Mouse (Mus musculus) heart, adult 2 months (tissue): ENCODE measurements around the gene Rbm15. TPM values are rescaled to one million over a fixed set of nuclear protein-coding genes. Genes with fewer than 3 reads are reported as not detected.
"Not testable (repeated sequence)": the region's sequence is repeated elsewhere in the genome, so short reads cannot be mapped to it uniquely, and the experiment has no call there.

Experiments used
- DNase-seq, 2 experiments: peaks; one replicate each; pipeline ENCODE4 v3.0.0; 2021
- H3K27ac ChIP-seq: fragments of 200-600 bp; 2 replicates; pipeline ENCODE4 v1.8.1; 2022
- H3K27me3 ChIP-seq: fragments of 200-500 bp; 2 replicates; pipeline ENCODE4 v1.6.1; 2012; ENCODE audit warnings: mild to moderate bottlenecking, low read length, inconsistent platforms, mixed read lengths; ENCODE audit not compliant: control insufficient read depth, insufficient read depth
- H3K36me3 ChIP-seq: fragments of 200-500 bp; 2 replicates; pipeline ENCODE4 v1.6.1; 2012; ENCODE audit warnings: low read length, inconsistent platforms; ENCODE audit not compliant: control insufficient read depth, insufficient read depth
- H3K4me1 ChIP-seq: fragments of 200-500 bp; 2 replicates; pipeline ENCODE4 v1.6.1; 2011; ENCODE audit warnings: low read length; ENCODE audit not compliant: control insufficient read depth, insufficient read depth
- H3K4me3 ChIP-seq: fragments of 200-600 bp; 2 replicates; pipeline ENCODE4 v1.8.1; 2022
- H3K79me2 ChIP-seq: fragments of 200-500 bp; replicated peaks from 2 replicates; pipeline ENCODE4 v1.6.1; 2012; ENCODE audit warnings: mild to moderate bottlenecking, inconsistent platforms, low read length, moderate library complexity, mixed read lengths; ENCODE audit not compliant: control insufficient read depth, insufficient read depth
- H3K9ac ChIP-seq: fragments of 200-500 bp; 2 replicates; pipeline ENCODE4 v1.6.1; 2012; ENCODE audit warnings: low read depth, mild to moderate bottlenecking, control low read depth, inconsistent platforms, low read length, mixed read lengths
- CTCF ChIP-seq: fragments of 200-600 bp; IDR thresholded peaks from 2 replicates; pipeline ENCODE4 v1.8.1; 2022; ENCODE audit warnings: antibody characterized with exemption, mild to moderate bottlenecking, moderate library complexity
- EP300 ChIP-seq: fragments of 200-500 bp; IDR thresholded peaks from 2 replicates; pipeline ENCODE4 v1.6.1; 2011; ENCODE audit warnings: low read depth, low read length, control low read depth; ENCODE audit not compliant: insufficient read depth
- POLR2A ChIP-seq: fragments of 200-500 bp; IDR thresholded peaks from 2 replicates; pipeline ENCODE4 v1.6.1; 2011; ENCODE audit warnings: mild to moderate bottlenecking, low read depth, low read length, control low read depth; ENCODE audit not compliant: insufficient read depth
- WGBS: fragments of 180-500 bp; shearing (Covaris S2); methylation state at CpG from one replicate; pipeline ENCODE4 v1.1.7; 2018; 5-methylcytosine and 5-hydroxymethylcytosine counted together
- intact Hi-C: fragments of 180-260 bp; cut with DNase I; formaldehyde crosslinking; loops from one replicate; pipeline ENCODE4 v1.15.1; 2025
- polyA plus RNA-seq: library from polyadenylated mRNA; depleted of rRNA; stranded (reverse); fragments of >200 nt; gene quantifications from 2 replicates; pipeline ENCODE4 v1.2.3, GENCODE M21; 2012
- total RNA-seq, 2 experiments: library from RNA; stranded (reverse); gene quantifications; 2 replicates each; pipeline ENCODE4 v1.2.3; 2021

Gene Rbm15
- total and polyA plus RNA-seq, 3 experiments: 3.6 to 24.5 (median 22.7) TPM

- no peak for DNase-seq
- TF ChIP-seq POLR2A: no peak
- no peak for TF ChIP-seq EP300
- TF ChIP-seq CTCF: no peak
- H3K36me3 ChIP-seq: peaks cover 39% of the 10 kb centered on the region
- WGBS: 95% methylated on average over 1 of the region's 1 CpGs
- H3K9ac ChIP-seq: no peak overlapping the region
- intact Hi-C loops: no loop called here
- H3K79me2 ChIP-seq: peaks cover 2% of the 10 kb centered on the region; the same call in 1 of the 2 replicates
- H3K4me1 ChIP-seq: peaks cover 12% of the 10 kb centered on the region
- H3K27ac ChIP-seq: no peak overlapping the region
- no peak overlapping the region for H3K4me3 ChIP-seq
- no peaks in the 10 kb centered on the region for H3K27me3 ChIP-seq
Observed at GRCm38 (mm10) chr3:107326442-107326841, 7.0 kb downstream of the Rbm15 start.

GRCm38 (mm10) chr3:107321776-107322175 is 11.7 kb downstream of the Rbm15 start:
- H3K9ac ChIP-seq: no peak overlapping the region
- no peak overlapping the region for H3K27ac ChIP-seq
- H3K4me1 ChIP-seq: peaks cover 5% of the 10 kb centered on the region
- peaks cover 43% of the 10 kb centered on the region for H3K36me3 ChIP-seq
- no peak for DNase-seq
- TF ChIP-seq POLR2A (no peak), EP300 (no peak), CTCF (no peak)
- H3K27me3 ChIP-seq: no peaks in the 10 kb centered on the region
- intact Hi-C loops: no loop called here
- H3K79me2 ChIP-seq: peaks cover 4% of the 10 kb centered on the region
- no peak overlapping the region for H3K4me3 ChIP-seq

GRCm38 (mm10) chr3:107321141-107321540 is 12.3 kb downstream of the Rbm15 start:
- H3K27me3 ChIP-seq: no peaks in the 10 kb centered on the region
- TF ChIP-seq CTCF (no peak), POLR2A (no peak), EP300 (no peak)
- no peak overlapping the region for H3K4me3 ChIP-seq
- H3K4me1 ChIP-seq: peaks cover 5% of the 10 kb centered on the region
- H3K36me3 ChIP-seq: peaks cover 44% of the 10 kb centered on the region
- intact Hi-C loops: no loop called here
- 87% methylated on average over 2 of the region's 2 CpGs for WGBS
- no peak for DNase-seq
- H3K9ac ChIP-seq: no peak overlapping the region
- no peak overlapping the region for H3K27ac ChIP-seq
- H3K79me2 ChIP-seq: peaks cover 4% of the 10 kb centered on the region

- Histone ChIP-seq H3K9ac (no peak overlapping the region), H3K27ac (no peak overlapping the region), H3K4me3 (no peak overlapping the region), H3K36me3 (peaks cover 37% of the 10 kb centered on the region), H3K27me3 (no peaks in the 10 kb centered on the region), H3K79me2 (peaks cover 6% of the 10 kb centered on the region), H3K4me1 (peaks cover 4% of the 10 kb centered on the region)
- no peak for DNase-seq
- WGBS: 88% methylated on average over 3 of the region's 3 CpGs
- intact Hi-C loops: no loop called here
- no peak for TF ChIP-seq POLR2A
- TF ChIP-seq EP300: no peak
- TF ChIP-seq CTCF: no peak
Observed at GRCm38 (mm10) chr3:107317338-107317737, 16.1 kb downstream of the Rbm15 start.

GRCm38 (mm10) chr3:107296917-107297316 is 36.6 kb downstream of the Rbm15 start:
- H3K36me3 ChIP-seq, H3K4me1 ChIP-seq, H3K27me3 ChIP-seq, H3K9ac ChIP-seq, H3K27ac ChIP-seq, DNase-seq, H3K79me2 ChIP-seq, intact Hi-C loops, H3K4me3 ChIP-seq: not testable (repeated sequence)
- 76% methylated on average over 4 of the region's 4 CpGs for WGBS
- TF ChIP-seq CTCF: 0 out of 2 replicates have a peak, but pooled peaks have one; percentile 19

GRCm38 (mm10) chr3:107295672-107296360 is 37.7 kb downstream of the Rbm15 start:
- 68% methylated on average over 5 of the region's 5 CpGs for WGBS
- Histone ChIP-seq H3K4me1 (no peaks in the 10 kb centered on the region), H3K36me3 (no peaks in the 10 kb centered on the region; the same call in 1 of the 2 replicates), H3K79me2 (no peaks in the 10 kb centered on the region), H3K27me3 (no peaks in the 10 kb centered on the region), H3K4me3 (no peak overlapping the region), H3K9ac (no peak overlapping the region), H3K27ac (no peak overlapping the region)
- TF ChIP-seq POLR2A: no peak
- TF ChIP-seq EP300: no peak
- no peak for TF ChIP-seq CTCF
- intact Hi-C loops: no loop called here
- DNase-seq: no peak
